Mouse (Mus musculus): ENCODE results near the gene Prtn3.

Prtn3 gene

GRCm38 (mm10) chr10:79912412-79912811 is 38.1 kb downstream of the Prtn3 start:
- DNase-seq, result peak in 1 of 2 experiments; percentile 61

GRCm38 (mm10) chr10:79914131-79914947 is 40.1 kb downstream of the Prtn3 start:
- no peak for DNase-seq

GRCm38 (mm10) chr10:79914948-79915596 is 40.8 kb downstream of the Prtn3 start:
- no peak for DNase-seq

DNA sequence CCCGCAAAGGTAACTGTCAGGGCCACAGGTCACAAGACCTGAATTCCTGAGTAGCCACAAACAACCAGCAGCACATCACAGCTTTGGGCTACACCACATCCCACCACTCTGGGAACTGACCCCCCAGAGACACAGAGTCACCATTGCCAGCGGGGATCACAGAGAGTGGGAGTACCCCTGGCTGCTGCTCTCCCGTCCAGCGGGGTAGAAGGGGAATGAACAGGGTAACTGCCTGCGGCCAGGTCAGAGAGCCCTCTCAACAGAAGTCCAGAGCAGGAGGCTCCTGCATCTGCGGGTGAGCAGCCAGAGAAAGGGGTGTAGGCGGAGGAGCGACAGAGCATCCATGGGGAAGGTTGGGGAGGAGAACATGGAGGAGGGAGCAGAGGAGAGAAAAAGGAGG is 41.8 kb downstream of the Prtn3 start:
- DNase-seq, result no peak

DNA sequence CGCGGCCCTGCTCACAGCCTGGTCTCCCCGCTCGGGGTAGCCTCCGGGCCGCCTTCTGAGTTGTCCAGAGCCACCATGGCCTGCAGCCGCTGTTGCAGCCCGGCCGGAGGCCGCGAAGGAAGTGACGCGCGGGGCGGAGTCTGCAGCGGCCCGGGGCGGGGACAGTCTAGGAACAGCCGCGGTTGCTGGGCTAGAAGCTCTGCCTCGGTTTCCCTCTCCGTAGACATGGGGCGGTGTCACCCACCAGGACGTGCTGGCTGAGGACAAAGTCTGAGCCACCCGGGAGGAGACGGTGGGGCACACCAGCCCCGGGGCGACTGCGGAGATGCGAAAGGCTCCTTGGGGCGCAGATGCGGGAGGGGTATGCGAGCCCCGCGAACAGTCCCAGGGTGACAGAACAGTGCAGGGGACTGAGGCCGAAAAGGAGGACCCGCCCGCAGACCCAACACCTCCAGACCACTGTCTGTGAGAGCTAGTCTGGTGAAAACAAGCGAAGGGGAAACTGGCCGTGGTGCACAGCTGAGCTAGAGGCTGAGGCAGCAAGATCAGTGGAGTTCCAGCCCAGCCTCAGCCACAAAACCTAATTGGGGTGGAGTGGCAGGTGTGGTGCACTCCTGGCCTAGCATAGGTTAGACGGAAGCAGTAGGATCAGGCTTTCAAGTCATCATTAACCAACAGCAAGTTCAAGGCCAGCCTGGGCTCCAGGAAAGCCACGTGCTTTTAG is 42.7 kb downstream of the Prtn3 start, which contains the start of gene Kiss1r:
Gene Kiss1r (plus strand): TSS at position 164 of the 724 bp plus-strand sequence.
- peak; percentile 88 to 96 for DNase-seq

- DNase-seq, result no peak
Observed at GRCm38 (mm10) chr10:79917532-79918100, 43.3 kb downstream of the Prtn3 start.

- DNase-seq, result peak in 1 of 2 experiments; percentile 55
Observed at GRCm38 (mm10) chr10:79918231-79919078, 44.2 kb downstream of the Prtn3 start.

- DNase-seq, result peak in 1 of 2 experiments; percentile 57
Observed at GRCm38 (mm10) chr10:79919251-79919849, 45.1 kb downstream of the Prtn3 start.

DNA sequence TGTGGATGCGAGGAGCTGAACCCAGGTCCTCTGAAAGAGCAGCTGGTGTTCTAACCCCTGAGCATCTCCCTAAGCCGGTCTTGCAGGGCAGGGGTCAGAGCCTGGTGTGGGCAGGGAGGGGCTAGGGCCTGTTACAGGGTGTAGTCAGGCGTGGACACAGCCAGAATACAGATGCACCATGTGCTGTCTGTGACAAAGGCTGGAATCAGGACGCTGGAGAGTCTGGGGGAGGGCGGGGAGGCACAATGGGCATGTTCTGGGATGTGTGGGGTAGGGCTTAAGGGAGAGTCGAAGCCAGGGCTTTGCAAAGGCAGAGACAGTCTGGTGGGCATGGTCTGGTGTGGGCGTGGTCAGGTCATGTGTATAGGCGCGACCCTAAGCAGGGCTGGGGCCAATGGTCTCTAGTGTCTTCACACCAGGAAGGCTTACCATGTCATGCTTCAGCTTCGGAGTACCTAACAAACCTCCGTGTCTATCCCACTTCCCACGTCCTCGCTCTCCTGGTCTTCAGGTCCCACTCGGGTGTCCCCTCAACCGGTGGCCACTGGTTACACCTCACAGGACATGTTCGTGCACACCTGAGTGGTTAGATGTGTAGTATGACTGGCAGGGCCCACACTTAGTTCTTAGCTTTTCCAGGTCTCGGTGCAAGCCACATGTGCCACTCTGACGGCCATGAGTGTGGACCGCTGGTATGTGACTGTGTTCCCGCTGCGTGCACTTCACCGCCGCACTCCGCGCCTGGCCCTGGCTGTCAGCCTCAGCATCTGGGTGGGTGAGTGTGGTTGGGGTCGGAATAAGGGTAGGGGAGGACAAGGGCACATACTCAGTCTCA is 46.0 kb downstream of the Prtn3 start:
- DNase-seq, result no peak

DNA sequence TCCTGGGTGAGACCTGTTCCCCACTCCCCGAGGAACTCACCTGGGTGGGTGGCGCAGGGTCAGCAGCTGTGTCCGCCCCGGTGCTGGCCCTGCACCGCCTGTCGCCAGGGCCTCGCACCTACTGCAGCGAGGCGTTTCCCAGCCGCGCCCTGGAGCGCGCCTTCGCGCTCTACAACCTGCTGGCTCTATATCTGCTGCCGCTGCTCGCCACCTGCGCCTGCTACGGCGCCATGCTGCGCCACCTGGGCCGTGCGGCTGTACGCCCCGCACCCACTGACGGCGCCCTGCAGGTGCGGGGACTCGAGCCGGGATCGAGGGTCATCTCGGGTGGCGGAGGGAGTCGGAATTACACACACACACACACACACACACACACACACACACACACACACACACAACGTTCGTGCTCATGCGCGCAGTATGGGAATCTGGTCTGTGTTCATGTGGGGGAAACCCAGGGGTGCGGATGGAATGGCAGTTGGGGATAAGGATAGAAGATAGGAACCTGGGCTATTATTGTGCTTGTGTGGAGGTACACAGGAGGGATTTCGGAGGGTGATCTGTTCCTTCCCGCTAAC is 46.8 kb downstream of the Prtn3 start, which contains the start of gene R3hdm4:
Gene R3hdm4 (minus strand): TSS at position 251 of the 578 bp plus-strand sequence.
- no peak for DNase-seq

GRCm38 (mm10) chr10:79921572-79921971 is 47.3 kb downstream of the Prtn3 start:
- DNase-seq, result no peak

GRCm38 (mm10) chr10:79924998-79925784 is 50.9 kb downstream of the Prtn3 start:
- peak; percentile 88 to 97 for DNase-seq

DNA sequence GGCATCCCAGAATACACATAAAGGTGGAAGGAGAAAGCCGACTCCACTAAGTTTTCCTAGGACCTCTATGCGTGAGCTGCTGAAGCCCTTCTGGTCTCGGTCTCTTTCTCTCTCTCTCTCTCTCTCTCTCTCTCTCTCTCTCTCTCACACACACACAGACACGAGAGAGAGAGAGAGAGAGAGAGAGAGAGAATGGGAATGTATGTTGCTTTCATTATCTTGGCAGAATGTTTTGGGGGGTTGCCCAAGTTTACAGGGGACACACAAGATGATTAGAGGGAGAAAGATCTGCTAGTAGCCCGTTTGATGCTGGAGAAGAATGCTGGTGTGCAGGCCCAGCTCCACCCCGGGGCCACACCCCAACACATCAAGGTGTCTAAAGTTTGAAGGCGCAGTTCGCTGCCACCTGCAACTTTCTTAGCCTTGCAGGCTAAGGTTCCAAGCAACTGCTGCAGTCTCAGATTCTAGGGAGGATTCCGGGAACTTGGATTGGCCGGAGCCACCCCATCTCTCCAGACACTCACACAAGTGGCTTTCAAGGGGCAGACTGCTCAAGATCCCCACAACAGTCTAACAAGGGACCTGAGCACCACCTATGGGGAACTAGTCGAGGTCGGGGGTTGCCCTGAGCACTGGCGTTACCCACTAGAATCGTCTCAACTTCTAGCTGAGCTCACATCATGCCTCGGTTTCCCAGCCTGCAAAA is 51.7 kb downstream of the Prtn3 start:
- no peak for DNase-seq

- peak; percentile 91 to 93 for DNase-seq
Observed at GRCm38 (mm10) chr10:79926491-79927323, 52.4 kb downstream of the Prtn3 start, which contains the start of gene Arid3a. Arid3a (plus strand) TSS chr10:79927043.

DNA sequence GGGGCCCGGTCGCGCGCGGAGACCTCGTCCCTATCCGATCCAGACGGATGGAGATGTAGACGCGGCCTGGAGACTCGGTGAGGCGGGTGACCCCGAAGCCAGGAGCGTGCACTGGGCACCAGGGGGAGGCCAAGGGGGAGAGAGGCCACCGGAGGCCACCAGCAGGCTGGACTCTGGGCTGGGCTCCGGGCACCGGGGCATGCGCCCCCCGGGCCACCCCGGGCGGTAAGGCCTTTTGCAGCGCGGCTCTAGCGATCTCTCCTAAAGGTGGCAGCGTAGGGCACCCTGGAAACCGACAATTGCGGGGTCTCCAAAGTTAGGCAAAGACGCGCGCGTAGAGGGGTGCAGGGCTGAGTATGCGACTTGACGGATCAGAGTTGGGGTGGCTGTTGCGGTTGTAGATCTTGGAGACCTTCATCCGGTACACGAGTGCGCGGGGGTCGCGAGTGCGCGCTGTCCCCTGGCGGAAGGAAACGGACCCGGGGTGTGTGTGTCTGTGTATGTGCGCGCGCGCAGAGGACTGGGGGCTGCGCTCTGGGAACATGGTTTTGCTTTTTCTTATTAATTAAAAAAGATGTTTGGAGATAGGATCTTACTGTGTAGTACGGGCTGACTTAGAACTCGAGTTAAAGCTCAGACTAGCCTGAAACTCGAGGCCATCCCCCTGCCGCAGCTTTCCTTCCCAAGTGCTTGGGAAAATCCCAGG is 53.2 kb downstream of the Prtn3 start:
- DNase-seq, result peak in 1 of 2 experiments; percentile 72

- DNase-seq, result peak in 1 of 2 experiments; percentile 53
Observed at GRCm38 (mm10) chr10:79928030-79928694, 53.9 kb downstream of the Prtn3 start.
